In genomic region chr13:99516448-99516881, GRCm38 (mm10) we compare ENCODE assay signal across 8 mouse cellular contexts. TPM values are rescaled to one million over a fixed set of nuclear protein-coding genes. Genes with fewer than 3 reads are reported as not detected.
DNase-seq lines count a peak whose midpoint lies in the region; ATAC-seq lines count a peak whose summit lies in the region.

Gene Map1b (minus strand): TSS chr13:99516540.

- H3K4me1 ChIP-seq in megakaryocyte, embryonic 14.5 days = peaks cover 26% of the 10 kb centered on the region
- peaks cover 15% of the 10 kb centered on the region for H3K4me1 ChIP-seq in intestine, embryonic 16.5 days (ENCODE audit: control insufficient read depth, insufficient read depth, low read length)
- H3K4me1 ChIP-seq in midbrain, embryonic 12.5 days = peaks cover 25% of the 10 kb centered on the region
- peaks cover 10% of the 10 kb centered on the region for H3K4me1 ChIP-seq in stomach, embryonic 15.5 days

- H3K27ac ChIP-seq in intestine, embryonic 16.5 days (ENCODE audit: low read length) = peak within 1 kb of the TSS; percentile 61
- peak within 1 kb of the TSS; percentile 99 for H3K27ac ChIP-seq in midbrain, embryonic 12.5 days (replicated peaks)
- H3K27ac ChIP-seq in stomach, embryonic 15.5 days = peak within 1 kb of the TSS; percentile 82

- peaks cover 71% of the 10 kb centered on the region for H3K27me3 ChIP-seq in megakaryocyte, embryonic 14.5 days (replicated peaks)
- 0 out of 2 replicates have a peak, but pooled peaks cover 2% of the 10 kb centered on the region for H3K27me3 ChIP-seq in intestine, embryonic 16.5 days (replicated peaks; ENCODE audit: control insufficient read depth, insufficient read depth, low read length)
- H3K27me3 ChIP-seq in midbrain, embryonic 12.5 days = no peaks in the 10 kb centered on the region
- no peaks in the 10 kb centered on the region for H3K27me3 ChIP-seq in stomach, embryonic 15.5 days (replicated peaks)

- peak within 1 kb of the TSS; percentile 96 for H3K4me2 ChIP-seq in intestine, embryonic 16.5 days (ENCODE audit: low read depth, low read length)
- H3K4me2 ChIP-seq in midbrain, embryonic 12.5 days (replicated peaks) = peak within 1 kb of the TSS; percentile 57
- H3K4me2 ChIP-seq in stomach, embryonic 15.5 days = peak within 1 kb of the TSS; percentile 96

- DNase-seq in embryo, embryonic 11 days = peak; percentile 92
- peak; percentile 35 to 62 for DNase-seq in gastrocnemius, postnatal 4 days (ENCODE audit: low spot score in 2 of 2)
- peak; percentile 88 for DNase-seq in left cerebral cortex, postnatal 4 days

- 0% methylated on average over 29 of the region's 32 CpGs for WGBS in intestine, embryonic 16.5 days
- under 1% methylated on average over 18 of the region's 32 CpGs for WGBS in midbrain, embryonic 12.5 days
- 0% methylated on average over 21 of the region's 32 CpGs for WGBS in stomach, embryonic 15.5 days

- no peak for ATAC-seq in megakaryocyte, adult 5-6 weeks (ENCODE audit: poor library complexity, severe bottlenecking)
- ATAC-seq in intestine, embryonic 16.5 days = peak; percentile 81
- peak; percentile 85 for ATAC-seq in midbrain, embryonic 12.5 days (ENCODE audit: low FRiP score, low read depth)
- peak; percentile 78 for ATAC-seq in stomach, embryonic 15.5 days (ENCODE audit: insufficient read depth, low FRiP score, low read depth)

- no peaks in the 10 kb centered on the region for H3K36me3 ChIP-seq in megakaryocyte, embryonic 14.5 days (replicated peaks; ENCODE audit: low read length)
- no peaks in the 10 kb centered on the region for H3K36me3 ChIP-seq in intestine, embryonic 16.5 days (ENCODE audit: control insufficient read depth, insufficient read depth, low read length)
- H3K36me3 ChIP-seq in midbrain, embryonic 12.5 days = no peaks in the 10 kb centered on the region
- H3K36me3 ChIP-seq in stomach, embryonic 15.5 days = peaks cover 3% of the 10 kb centered on the region; the same call in 1 of the 2 replicates

- H3K9me3 ChIP-seq in megakaryocyte, embryonic 14.5 days = peaks cover 13% of the 10 kb centered on the region
- H3K9me3 ChIP-seq in intestine, embryonic 16.5 days (ENCODE audit: control insufficient read depth, low read length) = no peaks in the 10 kb centered on the region
- H3K9me3 ChIP-seq in midbrain, embryonic 12.5 days = no peaks in the 10 kb centered on the region
- H3K9me3 ChIP-seq in stomach, embryonic 15.5 days = no peaks in the 10 kb centered on the region

- intact Hi-C loops in left cerebral cortex, postnatal 4 days (cut with DNase I) = loop anchor here (5.0 to 10.0 kb wide), 2 partner anchors 126 to 238 kb away; no protein-coding TSS in a partner anchor

- peak within 1 kb of the TSS; percentile 92 for H3K4me3 ChIP-seq in megakaryocyte, embryonic 14.5 days (replicated peaks)
- peak within 1 kb of the TSS; percentile 64 for H3K4me3 ChIP-seq in intestine, embryonic 16.5 days (ENCODE audit: low read length)
- peak within 1 kb of the TSS; percentile 88 for H3K4me3 ChIP-seq in midbrain, embryonic 12.5 days
- H3K4me3 ChIP-seq in stomach, embryonic 15.5 days (replicated peaks) = peak within 1 kb of the TSS; percentile 69

- H3K9ac ChIP-seq in intestine, embryonic 16.5 days (ENCODE audit: low read depth, low read length) = peak within 1 kb of the TSS; percentile 67
- peak within 1 kb of the TSS; percentile 90 for H3K9ac ChIP-seq in midbrain, embryonic 12.5 days (replicated peaks)
- H3K9ac ChIP-seq in stomach, embryonic 15.5 days = peak within 1 kb of the TSS; percentile 33

RNA-seq across cellular contexts. Expression of gene Map1b, which starts in this region (rescaled TPM):
- 0.68 TPM in 1 of 2 replicates, not detected in the other for polyA plus RNA-seq in megakaryocyte, embryonic 14.5 days (2012; ENCODE audit: insufficient read depth, low replicate concordance)
- 0.07 TPM in 2 replicates for total RNA-seq in megakaryocyte, adult 5-6 weeks (2015)
- 0.11 TPM in 1 of 2 replicates, not detected in the other for total RNA-seq in megakaryocyte, adult 5-6 weeks (2017)
- 10 to 100 TPM; 60.8 to 63.4 TPM for total RNA-seq in gastrocnemius, postnatal 4 days (2021)
- polyA plus RNA-seq in intestine, embryonic 16.5 days (2015; fragmentation: Nextera tagmentation; extraction: Ambion mirVana) = 81.4 and 91.4 TPM in 2 replicates
- total RNA-seq in left cerebral cortex, postnatal 4 days (2021) = 1,000 to 10,000 TPM; 1,564 to 1,697 TPM
- 1,345 and 1,353 TPM in 2 replicates for polyA plus RNA-seq in midbrain, embryonic 12.5 days (2016; fragmentation: Nextera tagmentation; extraction: Ambion mirVana)
- polyA plus RNA-seq in stomach, embryonic 15.5 days (2015; fragmentation: Nextera tagmentation; extraction: Ambion mirVana) = 131 and 137 TPM in 2 replicates

Comparison
In these comparisons a context has a peak if more than half of its experiments do, and no peak if none do; other contexts are left out.
1. RNA of gene Map1b (total RNA-seq): 1,564 to 1,697 TPM in left cerebral cortex, postnatal 4 days and 60.8 to 63.4 TPM in gastrocnemius, postnatal 4 days; 0.07 to 0.11 TPM in megakaryocyte, adult 5-6 weeks; every median in the first group is over 10 times any median in the second.
2. RNA of gene Map1b (total RNA-seq): 1,564 to 1,697 TPM in left cerebral cortex, postnatal 4 days; 60.8 to 63.4 TPM in gastrocnemius, postnatal 4 days; every median in the first group is over 10 times any median in the second.
3. RNA of gene Map1b (polyA plus RNA-seq): 1,345 to 1,353 TPM in midbrain, embryonic 12.5 days, 131 to 137 TPM in stomach, embryonic 15.5 days and 81.4 to 91.4 TPM in intestine, embryonic 16.5 days; 0.68 TPM in megakaryocyte, embryonic 14.5 days; every median in the first group is over 10 times any median in the second.
4. H3K9ac ChIP-seq: peak in every context shown above with its lines; median percentile 90 in midbrain, embryonic 12.5 days; 67 in intestine, embryonic 16.5 days; 33 in stomach, embryonic 15.5 days.
5. Peak in every context shown above with its lines, with median percentiles within 50 percentile points of each other: H3K4me3 ChIP-seq, DNase-seq, H3K27ac ChIP-seq and H3K4me2 ChIP-seq.